Mouse (Mus musculus) brain, embryonic 14.5 days (tissue): ENCODE results near the gene Sash1. TPM values are rescaled to one million over a fixed set of nuclear protein-coding genes. Genes with fewer than 3 reads are reported as not detected.
"Not testable (repeated sequence)": the region's sequence is repeated elsewhere in the genome, so short reads cannot be mapped to it uniquely, and the experiment has no call there.

Source experiments
- DNase-seq: peaks from one replicate; pipeline ENCODE4 v3.0.0-alpha.2; 2011; ENCODE audit warnings: low read depth
- CTCF ChIP-seq: fragments of 200-500 bp; IDR thresholded peaks from 2 replicates; pipeline ENCODE4 v1.5.1; 2012; ENCODE audit warnings: inconsistent platforms, mild to moderate bottlenecking, moderate library complexity, borderline replicate concordance; ENCODE audit not compliant: insufficient read depth, insufficient read length; ENCODE audit errors: extremely low read depth
- POLR2A ChIP-seq: fragments of 200-500 bp; IDR thresholded peaks from 2 replicates; pipeline ENCODE4 v1.6.1; 2012; ENCODE audit warnings: mild to moderate bottlenecking, inconsistent platforms, borderline replicate concordance; ENCODE audit not compliant: poor library complexity, insufficient read depth, insufficient read length, severe bottlenecking; ENCODE audit errors: extremely low read depth
- polyA plus RNA-seq: library from polyadenylated mRNA; depleted of rRNA; stranded (reverse); fragments of >200 nt; gene quantifications from 2 replicates; pipeline ENCODE4 v1.2.3, GENCODE M21; 2012

Gene Sash1
- polyA plus RNA-seq, 1 experiment, result 18.0 TPM

- TF ChIP-seq POLR2A (no peak), CTCF (no peak)
- no peak for DNase-seq
Measured at GRCm38 (mm10) chr10:8717171-8717570, 168.7 kb downstream of the Sash1 start.

DNA sequence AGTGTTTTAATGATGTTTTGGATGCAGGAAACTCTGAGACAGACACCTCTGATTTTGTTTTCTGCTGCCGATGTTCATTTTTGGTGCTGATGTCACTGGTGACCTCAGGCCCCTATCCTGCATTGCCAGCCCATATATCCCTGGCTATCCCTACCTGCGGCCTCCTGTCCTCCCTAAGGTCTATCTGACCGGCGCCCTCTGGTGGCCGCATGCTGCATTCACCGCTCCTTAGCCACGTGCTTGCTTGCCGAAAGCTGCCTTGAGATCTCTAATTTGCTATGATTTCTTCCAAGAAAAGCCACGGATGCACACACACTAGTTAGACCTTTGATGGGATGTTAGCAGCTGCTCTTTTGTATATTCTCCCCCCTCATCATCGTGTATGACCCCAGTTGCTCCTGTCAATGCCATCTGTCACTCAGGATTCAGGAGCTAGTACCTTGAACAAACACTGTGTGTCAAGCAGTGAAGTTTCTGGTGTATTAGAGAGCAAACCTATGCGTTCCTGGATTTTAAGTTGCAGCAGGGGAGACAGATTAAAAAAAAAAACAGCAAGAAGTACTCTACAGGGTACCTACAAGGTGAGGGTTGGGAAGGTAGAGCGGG, 170.1 kb downstream of the Sash1 start:
- no peak for TF ChIP-seq POLR2A
- TF ChIP-seq CTCF, result peak; percentile 95
- DNase-seq, result peak; percentile 84

GRCm38 (mm10) chr10:8696636-8697035, 189.2 kb downstream of the Sash1 start:
- DNase-seq, result not testable (repeated sequence)

GRCm38 (mm10) chr10:8693996-8694500, 191.8 kb downstream of the Sash1 start:
- TF ChIP-seq POLR2A (no peak), CTCF (no peak)
- DNase-seq, result no peak

- no peak for DNase-seq
- no peak for TF ChIP-seq CTCF
- no peak for TF ChIP-seq POLR2A
Measured at GRCm38 (mm10) chr10:8693561-8693960, 192.3 kb downstream of the Sash1 start.

DNA sequence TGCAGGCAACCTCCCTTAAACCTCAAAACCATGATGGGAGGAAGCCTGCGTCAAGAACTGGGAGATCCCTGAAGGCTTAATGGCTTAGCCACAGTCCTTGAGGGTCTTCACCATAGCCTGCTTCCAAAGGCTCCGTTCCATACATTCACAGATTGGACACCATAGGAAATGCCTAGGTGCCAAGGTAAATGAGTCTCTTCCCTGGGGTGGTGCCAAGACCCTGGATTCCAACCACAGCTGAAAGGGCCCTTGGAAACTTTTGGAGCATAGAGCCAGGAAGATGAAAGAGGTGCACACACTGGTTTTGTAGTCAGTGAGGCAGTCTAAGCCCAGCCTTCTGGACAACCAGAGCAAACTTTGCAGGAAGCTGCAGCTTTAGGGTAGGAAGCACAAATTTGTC, 193.3 kb downstream of the Sash1 start:
- no peak for DNase-seq
- no peak for TF ChIP-seq POLR2A
- TF ChIP-seq CTCF, result no peak

GRCm38 (mm10) chr10:8686219-8686618, 199.7 kb downstream of the Sash1 start:
- no peak for TF ChIP-seq CTCF
- TF ChIP-seq POLR2A, result no peak
- DNase-seq, result no peak

DNA sequence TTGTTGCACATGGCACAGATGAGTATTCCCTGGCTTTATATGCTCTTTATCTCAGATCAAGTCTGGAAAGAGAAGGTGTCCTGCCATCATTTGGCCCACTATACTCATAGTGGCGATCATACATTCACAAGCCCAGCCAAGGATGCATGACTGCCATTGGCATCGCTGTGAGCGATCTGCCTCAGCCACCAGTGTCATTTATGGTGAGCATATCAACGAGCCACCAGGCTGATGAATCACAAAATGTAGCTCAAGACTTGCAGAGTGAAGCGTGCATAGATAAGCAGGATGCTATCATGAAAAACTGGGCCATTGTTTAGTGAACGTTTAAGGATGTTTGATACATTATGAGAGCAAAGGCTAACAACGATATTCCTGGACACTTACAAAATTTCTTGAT, 200.6 kb downstream of the Sash1 start:
- DNase-seq, result no peak
- TF ChIP-seq CTCF (no peak), POLR2A (no peak)

DNA sequence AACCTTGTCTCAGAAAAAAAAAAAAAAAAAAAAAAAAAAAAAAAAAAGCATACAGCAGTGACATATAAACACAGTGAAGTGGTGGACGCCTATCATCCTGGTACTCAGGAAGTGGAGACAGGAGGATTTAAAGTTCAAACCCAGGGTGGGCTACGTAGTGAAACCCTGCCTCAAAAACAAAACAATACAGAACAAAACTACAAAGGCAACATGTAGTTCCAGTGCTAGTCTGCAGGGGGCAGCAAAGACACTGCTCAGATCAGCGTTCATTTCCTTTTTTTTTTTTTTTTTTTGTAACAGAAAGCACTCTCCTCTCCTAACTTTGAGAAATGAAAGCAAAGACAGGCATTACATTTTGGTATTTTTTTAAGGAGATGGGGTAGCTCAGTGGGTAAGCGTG, 203.0 kb downstream of the Sash1 start:
- DNase-seq, result peak; percentile 78
- TF ChIP-seq POLR2A, result no peak
- TF ChIP-seq CTCF, result peak; percentile 80; the same call in 1 of the 2 replicates

- DNase-seq, result no peak
- no peak for TF ChIP-seq POLR2A
- no peak for TF ChIP-seq CTCF
Measured at GRCm38 (mm10) chr10:8682341-8682740, 203.5 kb downstream of the Sash1 start.

GRCm38 (mm10) chr10:8676722-8677121, 209.1 kb downstream of the Sash1 start:
- TF ChIP-seq CTCF (no peak), POLR2A (no peak)
- DNase-seq, result no peak
